ENCODE assay signal across 14 mouse cellular contexts in the genomic region with DNA sequence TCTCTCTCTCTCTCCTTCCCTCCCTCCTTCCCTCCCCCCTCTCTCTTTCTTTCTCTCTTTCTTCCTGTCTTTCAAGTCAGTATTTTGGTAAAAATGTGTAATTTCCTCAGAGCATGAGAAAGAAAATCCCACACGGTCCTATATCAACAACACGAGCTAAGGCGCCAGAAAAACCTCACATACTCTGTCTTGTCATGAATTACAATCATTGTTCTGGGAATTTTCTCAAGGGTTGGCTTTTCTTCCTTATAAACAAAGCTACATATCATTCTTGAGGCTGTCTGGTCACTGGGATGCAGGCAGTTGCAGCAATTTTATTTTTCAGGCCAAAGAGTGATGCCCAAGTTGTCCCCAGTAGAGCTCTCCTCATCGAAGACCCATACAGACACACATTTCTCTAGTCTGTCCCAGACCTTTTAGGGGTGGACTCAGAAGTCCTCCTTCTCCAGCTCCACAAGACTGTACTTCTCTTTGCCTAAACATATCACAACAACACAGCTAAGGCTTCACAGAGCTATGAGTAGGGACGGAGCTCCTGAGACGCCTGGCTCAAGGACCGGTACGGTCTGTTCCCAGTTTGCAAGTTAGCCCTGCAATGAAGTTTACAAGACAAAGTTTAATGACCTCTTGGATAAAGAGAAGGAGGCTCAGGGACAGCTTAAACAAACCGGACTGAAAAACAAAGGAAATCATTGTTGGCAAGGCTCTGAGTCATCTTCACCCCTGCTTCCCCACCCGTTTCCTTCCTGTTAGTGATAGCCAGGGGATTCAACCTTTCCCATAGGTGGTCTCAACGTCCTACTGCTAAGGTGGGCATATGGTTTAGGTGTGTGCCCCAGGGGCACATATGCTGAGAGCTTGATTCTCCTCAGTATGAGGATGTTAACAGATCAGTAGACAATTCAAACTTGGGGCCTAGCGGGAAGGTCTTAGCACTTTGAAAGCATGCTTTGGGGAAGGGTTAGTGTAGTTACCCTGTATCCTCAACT.
DNase-seq lines count a peak whose midpoint lies in the region; ATAC-seq lines count a peak whose summit lies in the region.
"Had no signal": no experiment of that assay in that cellular context is flagged by ENCODE, and none has a peak within 500 bp of the region (broad histone marks: within the 10 kb centered on the region; RNA-seq: fewer than 3 reads in every experiment).

No protein-coding gene starts in this region.

- no peak overlapping the region for H3K4me2 ChIP-seq in kidney, embryonic 15.5 days
- H3K4me2 ChIP-seq: forebrain, embryonic 12.5 days; liver, embryonic 15.5 days; midbrain, embryonic 15.5 days; neural tube, embryonic 13.5 days had no signal

- ATAC-seq in kidney, embryonic 15.5 days (replicated peaks; ENCODE audit: low FRiP score), result no peak
- ATAC-seq: midbrain, embryonic 15.5 days had no signal

- H3K9me3 ChIP-seq in kidney, embryonic 15.5 days (replicated peaks), result no peaks in the 10 kb centered on the region
- H3K9me3 ChIP-seq: forebrain, embryonic 12.5 days; liver, embryonic 15.5 days; midbrain, embryonic 15.5 days; neural tube, embryonic 13.5 days had no signal

- no peak overlapping the region for H3K4me3 ChIP-seq in kidney, embryonic 15.5 days (replicated peaks)
- H3K4me3 ChIP-seq: forebrain, embryonic 12.5 days; gastrocnemius, adult 2 months; liver, embryonic 15.5 days; midbrain, embryonic 15.5 days; neural tube, embryonic 13.5 days had no signal

- H3K4me1 ChIP-seq in kidney, embryonic 15.5 days, result peaks cover 5% of the 10 kb centered on the region; the same call in 1 of the 2 replicates
- H3K4me1 ChIP-seq: forebrain, embryonic 12.5 days; liver, embryonic 15.5 days; midbrain, embryonic 15.5 days; neural tube, embryonic 13.5 days had no signal

- no peak overlapping the region for H3K9ac ChIP-seq in kidney, embryonic 15.5 days
- H3K9ac ChIP-seq: forebrain, embryonic 12.5 days; liver, embryonic 15.5 days; midbrain, embryonic 15.5 days; neural tube, embryonic 13.5 days had no signal

- peak overlapping the region; percentile 49; the same call in 1 of the 2 replicates for H3K27ac ChIP-seq in kidney, embryonic 15.5 days
- H3K27ac ChIP-seq: forebrain, embryonic 12.5 days; gastrocnemius, adult 2 months; liver, embryonic 15.5 days; midbrain, embryonic 15.5 days; neural tube, embryonic 13.5 days had no signal

- no peaks in the 10 kb centered on the region for H3K36me3 ChIP-seq in kidney, embryonic 15.5 days
- H3K36me3 ChIP-seq: forebrain, embryonic 12.5 days; liver, embryonic 15.5 days; midbrain, embryonic 15.5 days; neural tube, embryonic 13.5 days had no signal

- 54% methylated on average over 12 of the region's 12 CpGs for WGBS in kidney, embryonic 15.5 days
- WGBS in large intestine, adult 2 months, result 20% methylated on average over 12 of the region's 12 CpGs

- no peak for DNase-seq in kidney, adult 11 months
- peak; percentile 56 for DNase-seq in urinary bladder, postnatal 14 days (ENCODE audit: low spot score)
- DNase-seq in urinary bladder, adult 2 months (ENCODE audit: low spot score), result no peak
- peak; percentile 78 for DNase-seq in large intestine, adult 2 months (ENCODE audit: low read depth, low spot score)
- no peak for DNase-seq in cerebellum, adult 11-12 months
- no peak for DNase-seq in gastrocnemius, adult 18-20 months (ENCODE audit: low spot score)
- DNase-seq: cerebellum, adult 8-10 months; gastrocnemius, adult 2 months; right cerebral cortex, adult 18-20 months had no signal

- no peaks in the 10 kb centered on the region for H3K27me3 ChIP-seq in kidney, embryonic 15.5 days
- H3K27me3 ChIP-seq: forebrain, embryonic 12.5 days; liver, embryonic 15.5 days; midbrain, embryonic 15.5 days; neural tube, embryonic 13.5 days had no signal

Comparison
In these comparisons a context has a peak if more than half of its experiments do, and no peak if none do; other contexts are left out.
1. DNase-seq: peak in urinary bladder, postnatal 14 days (single experiment) and large intestine, adult 2 months (single experiment); none in kidney, adult 11 months (single experiment), urinary bladder, adult 2 months (single experiment), cerebellum, adult 11-12 months (single experiment) and gastrocnemius, adult 18-20 months (single experiment).